Mouse (Mus musculus): ENCODE data around the gene Pard3b.

Pard3b gene

GRCm38 (mm10) chr1:62244191-62244984, 605.8 kb downstream of the Pard3b start:
- DNase-seq (ENCODE audit: low spot score in 2 of 2) = no peak

GRCm38 (mm10) chr1:62252432-62252831, 613.8 kb downstream of the Pard3b start:
- no peak for DNase-seq (ENCODE audit: low spot score in 2 of 2)

GRCm38 (mm10) chr1:62254316-62254715, 615.7 kb downstream of the Pard3b start:
- no peak for DNase-seq (ENCODE audit: low spot score in 2 of 2)

- no peak for DNase-seq (ENCODE audit: low spot score in 2 of 2)
Observed at GRCm38 (mm10) chr1:62254888-62255287, 616.3 kb downstream of the Pard3b start.

GRCm38 (mm10) chr1:62276466-62276865, 637.8 kb downstream of the Pard3b start:
- no peak for DNase-seq (ENCODE audit: low spot score in 2 of 2)

GRCm38 (mm10) chr1:62278586-62278985, 640.0 kb downstream of the Pard3b start:
- no peak for DNase-seq (ENCODE audit: low spot score in 2 of 2)

- no peak for DNase-seq (ENCODE audit: low spot score in 2 of 2)
Observed at GRCm38 (mm10) chr1:62280586-62280985, 642.0 kb downstream of the Pard3b start.

GRCm38 (mm10) chr1:62282835-62283234, 644.2 kb downstream of the Pard3b start:
- DNase-seq (ENCODE audit: low spot score in 2 of 2) = no peak

GRCm38 (mm10) chr1:62283624-62284023, 645.0 kb downstream of the Pard3b start:
- DNase-seq (ENCODE audit: low spot score in 2 of 2) = no peak

GRCm38 (mm10) chr1:62309376-62309775, 670.8 kb downstream of the Pard3b start:
- no peak for DNase-seq (ENCODE audit: low spot score in 2 of 2)

GRCm38 (mm10) chr1:62325237-62325636, 686.6 kb downstream of the Pard3b start:
- no peak for DNase-seq (ENCODE audit: low spot score in 2 of 2)

GRCm38 (mm10) chr1:62327743-62328142, 689.1 kb downstream of the Pard3b start:
- no peak for DNase-seq (ENCODE audit: low spot score in 2 of 2)

- DNase-seq (ENCODE audit: low spot score in 2 of 2) = no peak
Observed at GRCm38 (mm10) chr1:62328808-62329207, 690.2 kb downstream of the Pard3b start.

GRCm38 (mm10) chr1:62333016-62333415, 694.4 kb downstream of the Pard3b start:
- no peak for DNase-seq (ENCODE audit: low spot score in 2 of 2)

GRCm38 (mm10) chr1:62334196-62334595, 695.6 kb downstream of the Pard3b start:
- DNase-seq (ENCODE audit: low spot score in 2 of 2) = no peak

GRCm38 (mm10) chr1:62340261-62340660, 701.6 kb downstream of the Pard3b start:
- no peak for DNase-seq (ENCODE audit: low spot score in 2 of 2)

GRCm38 (mm10) chr1:62344286-62344685, 705.7 kb downstream of the Pard3b start:
- no peak for DNase-seq (ENCODE audit: low spot score in 2 of 2)

GRCm38 (mm10) chr1:62348371-62348770, 709.7 kb downstream of the Pard3b start:
- DNase-seq (ENCODE audit: low spot score in 2 of 2) = no peak

- no peak for DNase-seq (ENCODE audit: low spot score in 2 of 2)
Observed at GRCm38 (mm10) chr1:62355496-62355895, 716.9 kb downstream of the Pard3b start.

- DNase-seq (ENCODE audit: low spot score in 2 of 2) = no peak
Observed at GRCm38 (mm10) chr1:62374427-62375050, 735.9 kb downstream of the Pard3b start.

GRCm38 (mm10) chr1:62378335-62378734, 739.7 kb downstream of the Pard3b start:
- no peak for DNase-seq (ENCODE audit: low spot score in 2 of 2)

GRCm38 (mm10) chr1:62382807-62383514, 744.3 kb downstream of the Pard3b start:
- no peak for DNase-seq (ENCODE audit: low spot score in 2 of 2)

- no peak for DNase-seq (ENCODE audit: low spot score in 2 of 2)
Observed at GRCm38 (mm10) chr1:62384241-62384640, 745.6 kb downstream of the Pard3b start.
